Mouse (Mus musculus): Measurements from ENCODE around the gene Lpin3.

The Lpin3 gene

DNA sequence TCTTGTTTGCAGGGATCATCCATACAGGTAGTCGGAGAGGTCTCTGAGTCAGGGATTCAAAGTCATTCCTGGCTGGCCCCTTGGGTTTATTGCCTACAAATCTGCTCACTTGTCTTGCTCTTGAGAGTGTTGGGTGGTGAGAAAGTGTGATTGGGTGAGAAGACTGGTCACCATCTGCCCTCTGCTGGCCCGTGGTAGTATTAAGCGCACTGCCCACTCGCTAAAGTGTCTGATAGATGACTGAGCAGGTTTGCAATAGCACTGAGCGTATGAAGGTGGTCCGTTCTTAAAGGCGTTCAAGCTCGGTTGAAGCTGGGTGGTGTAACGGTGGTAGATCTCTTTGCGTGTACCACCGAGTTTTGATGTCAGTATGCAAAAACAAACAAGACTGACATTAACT, 6.8 kb downstream of the Lpin3 start:
- peak; percentile 75 for DNase-seq (ENCODE audit: low spot score)

- DNase-seq (ENCODE audit: low spot score), result no peak
Measured at GRCm38 (mm10) chr2:160887859-160888258, 7.4 kb downstream of the Lpin3 start.

DNA sequence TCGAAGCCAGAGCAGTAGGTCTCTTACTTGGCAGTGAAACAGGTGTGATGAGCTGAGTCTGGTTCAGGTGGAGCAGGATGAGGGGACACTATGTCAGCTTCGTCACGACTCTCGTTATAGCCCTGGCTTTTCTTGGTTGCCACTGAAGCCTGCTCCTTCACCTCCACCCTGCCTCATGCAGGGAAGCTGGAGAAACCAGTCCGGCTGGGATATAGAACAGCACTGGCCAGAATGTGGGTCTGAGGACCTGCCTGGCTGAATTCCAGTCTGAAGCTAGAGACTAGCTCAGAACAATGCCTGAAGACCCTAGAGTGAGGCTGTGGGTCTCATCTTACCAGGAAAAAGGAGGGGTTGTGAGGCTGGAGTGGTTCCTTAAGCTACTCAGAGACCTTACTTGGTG, 10.6 kb downstream of the Lpin3 start:
- DNase-seq (ENCODE audit: low spot score), result no peak

GRCm38 (mm10) chr2:160891697-160892096, 11.2 kb downstream of the Lpin3 start:
- no peak for DNase-seq (ENCODE audit: low spot score)

- no peak for DNase-seq (ENCODE audit: low spot score)
Measured at GRCm38 (mm10) chr2:160901656-160902412, 21.4 kb downstream of the Lpin3 start.

DNA sequence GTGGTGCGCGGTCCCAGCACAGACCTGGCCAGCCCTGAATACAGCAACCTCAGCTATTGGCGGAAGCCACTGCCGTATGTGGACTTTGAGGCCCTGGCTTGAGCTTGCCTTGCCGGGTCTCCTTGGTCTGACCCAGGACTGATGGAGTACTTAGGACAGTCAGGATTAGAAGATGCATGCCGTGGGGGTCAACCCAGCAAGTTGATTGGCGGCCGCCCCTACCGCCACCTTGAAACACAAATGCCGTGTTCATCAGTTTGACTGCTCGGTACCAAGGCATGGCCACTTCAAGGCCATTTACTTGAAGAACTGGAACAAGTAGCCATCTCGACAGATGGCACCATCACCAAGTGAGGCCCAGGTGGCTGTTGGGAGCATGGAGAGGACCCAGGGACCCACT, 24.8 kb downstream of the Lpin3 start:
- no peak for DNase-seq (ENCODE audit: low spot score)

DNA sequence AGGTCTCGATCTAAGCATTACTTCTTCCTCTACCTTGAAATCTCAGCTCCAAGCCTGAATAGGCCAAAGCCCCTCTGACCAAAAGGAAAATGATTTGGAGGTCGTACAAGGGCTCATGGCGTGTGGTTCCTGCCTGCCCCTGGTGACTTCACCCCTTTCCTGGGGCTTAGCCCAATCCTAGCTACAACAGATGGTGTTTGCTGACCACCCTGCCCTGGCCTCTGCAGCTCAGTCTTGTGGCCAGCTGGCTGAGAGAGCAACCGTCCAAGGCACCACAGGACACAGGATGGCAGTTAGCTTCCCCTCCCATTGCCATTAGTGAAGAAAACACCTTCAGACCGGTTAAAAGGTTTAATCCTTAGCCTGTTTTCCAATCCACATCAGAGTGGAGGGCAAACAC, 25.6 kb downstream of the Lpin3 start:
- no peak for DNase-seq (ENCODE audit: low spot score)

GRCm38 (mm10) chr2:160908607-160909006, 28.1 kb downstream of the Lpin3 start:
- DNase-seq (ENCODE audit: low spot score), result no peak

GRCm38 (mm10) chr2:160910633-160911032, 30.2 kb downstream of the Lpin3 start:
- DNase-seq (ENCODE audit: low spot score), result no peak

- no peak for DNase-seq (ENCODE audit: low spot score)
Measured at GRCm38 (mm10) chr2:160911558-160912201, 31.2 kb downstream of the Lpin3 start.

- no peak for DNase-seq (ENCODE audit: low spot score)
Measured at GRCm38 (mm10) chr2:160912231-160912671, 31.8 kb downstream of the Lpin3 start, which contains the start of gene Emilin3. Emilin3 (minus strand) TSS chr2:160912328.

GRCm38 (mm10) chr2:160914656-160915055, 34.2 kb downstream of the Lpin3 start:
- no peak for DNase-seq (ENCODE audit: low spot score)

- DNase-seq (ENCODE audit: low spot score), result no peak
Measured at GRCm38 (mm10) chr2:160915821-160916610, 35.5 kb downstream of the Lpin3 start.

GRCm38 (mm10) chr2:160916714-160917113, 36.2 kb downstream of the Lpin3 start:
- no peak for DNase-seq (ENCODE audit: low spot score)

- DNase-seq (ENCODE audit: low spot score), result no peak
Measured at GRCm38 (mm10) chr2:160917313-160917712, 36.8 kb downstream of the Lpin3 start.

DNA sequence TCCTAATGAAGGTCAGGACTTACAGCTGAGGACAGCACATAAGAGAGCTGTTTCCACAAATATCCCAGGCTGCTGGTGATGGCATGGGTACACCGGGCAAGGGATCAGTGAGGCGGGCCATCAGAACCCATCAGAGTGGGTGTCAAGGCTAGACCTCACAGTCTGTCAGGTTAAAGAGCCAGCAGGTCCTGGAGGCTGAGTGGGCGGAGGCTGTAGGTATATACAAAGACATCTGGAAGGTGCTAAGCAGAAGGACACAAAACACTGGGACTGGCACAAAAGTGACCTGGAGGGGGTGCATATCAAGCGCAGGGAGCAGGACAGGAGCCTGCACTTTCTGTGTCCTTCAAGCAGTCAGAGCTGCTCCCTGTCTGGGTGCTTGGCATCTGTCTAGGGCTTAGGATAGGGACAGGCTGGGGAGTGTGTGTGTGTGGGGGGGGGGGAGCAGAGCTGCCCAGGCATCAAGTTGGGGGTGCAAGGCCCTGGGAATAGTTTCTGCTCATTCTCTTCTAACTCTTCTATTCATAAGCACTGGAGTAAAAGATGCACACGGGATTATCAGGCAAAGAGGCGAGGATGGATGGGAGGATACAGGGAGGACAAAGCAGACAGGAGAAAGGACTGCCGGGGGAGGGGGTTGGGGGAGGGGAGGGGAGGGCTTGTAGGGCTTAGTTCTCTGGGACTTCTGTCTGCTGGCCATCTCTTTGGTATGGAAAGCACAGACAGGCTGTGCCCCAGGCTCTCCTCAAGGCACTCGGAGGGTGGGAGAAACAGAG, 37.9 kb downstream of the Lpin3 start:
- DNase-seq (ENCODE audit: low spot score), result no peak

DNA sequence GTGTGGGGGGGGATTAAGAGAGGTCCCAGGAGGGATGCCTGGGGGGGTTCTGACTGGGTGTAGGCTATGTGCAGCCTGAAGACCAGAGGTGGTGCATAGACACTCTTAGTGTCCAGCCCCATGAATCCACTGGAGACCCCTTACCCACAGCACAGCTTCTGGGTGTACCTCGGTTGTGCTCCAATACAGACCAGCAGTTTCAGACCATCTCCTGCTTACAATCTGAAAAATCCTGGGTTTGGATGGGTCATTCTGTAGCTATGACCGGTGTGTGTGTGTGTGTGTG, 38.4 kb downstream of the Lpin3 start:
- no peak for DNase-seq (ENCODE audit: low spot score)

DNA sequence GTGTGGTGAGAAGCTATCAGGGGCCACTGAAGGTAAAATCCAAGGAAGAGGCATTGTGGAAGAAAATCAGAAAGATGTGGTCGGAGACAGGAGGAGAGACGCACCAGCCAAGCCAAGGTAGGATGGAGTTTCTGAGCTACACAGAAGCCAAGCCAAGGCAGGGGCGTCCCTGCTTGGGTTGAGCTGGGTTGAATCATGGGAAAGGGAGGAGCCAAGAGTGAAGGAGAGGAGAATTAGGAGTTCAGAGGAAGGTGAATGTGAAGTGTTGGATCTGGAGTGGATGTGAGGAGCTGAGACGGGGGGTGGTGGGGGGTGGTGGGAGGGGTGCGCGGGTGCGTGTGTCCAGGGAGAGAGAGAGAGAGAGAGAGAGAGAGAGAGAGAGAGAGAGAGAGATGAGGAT, 40.8 kb downstream of the Lpin3 start:
- DNase-seq (ENCODE audit: low spot score), result no peak

- no peak for DNase-seq (ENCODE audit: low spot score)
Measured at GRCm38 (mm10) chr2:160925203-160925602, 44.7 kb downstream of the Lpin3 start.

DNA sequence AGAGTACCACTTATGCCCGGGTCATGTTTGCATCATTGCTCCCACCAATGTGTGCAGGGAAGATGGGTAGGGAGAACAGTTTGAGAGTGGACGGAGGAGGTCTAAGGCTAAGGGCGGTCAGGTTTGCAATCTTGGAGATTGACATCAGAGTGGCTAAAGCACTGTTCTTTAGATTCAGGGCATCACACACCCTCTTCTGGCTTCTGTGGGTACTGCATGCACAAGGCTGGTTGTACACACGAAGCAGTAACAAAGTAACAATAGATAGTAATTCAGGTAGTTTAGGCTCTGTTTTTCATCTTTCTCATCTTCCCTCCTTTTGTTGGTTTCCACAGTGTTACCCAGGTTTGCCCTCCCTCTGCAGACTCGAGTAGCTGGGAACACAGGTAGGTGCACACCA, 50.9 kb downstream of the Lpin3 start:
- no peak for DNase-seq (ENCODE audit: low spot score)

DNA sequence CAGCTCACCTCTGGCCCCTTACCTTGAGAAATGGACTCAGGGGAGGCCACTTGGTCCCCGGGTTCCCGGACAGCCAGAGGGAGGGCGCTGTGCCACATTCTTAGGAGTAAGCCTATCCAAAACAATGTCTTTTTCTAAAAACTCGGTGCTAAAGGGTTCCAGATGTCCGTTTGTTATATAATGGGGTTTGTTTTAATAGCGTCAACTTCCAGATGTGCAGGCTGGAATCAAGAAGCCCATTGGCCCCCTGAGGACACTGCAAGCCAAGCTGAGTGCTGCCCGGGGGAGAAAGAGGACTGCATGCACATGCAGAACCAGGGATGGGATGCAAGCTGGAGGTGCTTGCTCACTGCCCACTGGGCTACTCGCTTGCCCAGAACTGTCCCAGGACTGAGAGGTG, 51.9 kb downstream of the Lpin3 start:
- no peak for DNase-seq (ENCODE audit: low spot score)

GRCm38 (mm10) chr2:160932981-160933380, 52.5 kb downstream of the Lpin3 start:
- no peak for DNase-seq (ENCODE audit: low spot score)
